Mouse (Mus musculus) forebrain, postnatal 0 days (tissue): Measurements from ENCODE around the gene Acss3. TPM values are rescaled to one million over a fixed set of nuclear protein-coding genes. Genes with fewer than 3 reads are reported as not detected.
A peak's percentile ranks its signal among the peaks of the same experiment; 100 is the strongest.

Experiments used
- ATAC-seq: fragments of 200-750 bp; cut with Nextera tagmentation; 2 replicates; pipeline ENCODE4 v1.8.0; 2017; ENCODE audit warnings: mild to moderate bottlenecking, moderate library complexity
- DNase-seq: peaks from one replicate; pipeline ENCODE4 v3.0.0-alpha.2; 2015
- H3K27ac ChIP-seq: fragments of 300-500 bp; sonication (generic); 2 replicates; pipeline ENCODE4 v1.5.1; 2014; ENCODE audit warnings: low read depth, mild to moderate bottlenecking, antibody characterized with exemption, low read length, moderate library complexity, mixed read lengths
- H3K27me3 ChIP-seq: fragments of 300-500 bp; sonication (generic); 2 replicates; pipeline ENCODE4 v1.6.1; 2014; ENCODE audit warnings: mild to moderate bottlenecking, low read length, mixed read lengths; ENCODE audit not compliant: insufficient read depth
- H3K36me3 ChIP-seq: fragments of 300-500 bp; sonication (generic); 2 replicates; pipeline ENCODE4 v1.6.1; 2014; ENCODE audit warnings: mild to moderate bottlenecking, moderate library complexity; ENCODE audit not compliant: insufficient read depth
- H3K4me1 ChIP-seq: fragments of 300-500 bp; sonication (generic); 2 replicates; pipeline ENCODE4 v1.6.1; 2014; ENCODE audit warnings: antibody characterized with exemption; ENCODE audit not compliant: insufficient read depth
- H3K4me2 ChIP-seq: fragments of 300-500 bp; sonication (generic); 2 replicates; pipeline ENCODE4 v1.6.1; 2014; ENCODE audit warnings: low read depth, mild to moderate bottlenecking, moderate library complexity
- H3K4me3 ChIP-seq: fragments of 300-500 bp; sonication (generic); 2 replicates; pipeline ENCODE4 v1.5.1; 2014; ENCODE audit warnings: low read depth, low read length, mixed read lengths
- H3K9ac ChIP-seq: fragments of 300-500 bp; sonication (generic); 2 replicates; pipeline ENCODE4 v1.6.1; 2014; ENCODE audit warnings: mild to moderate bottlenecking
- H3K9me3 ChIP-seq: fragments of 300-500 bp; sonication (generic); 2 replicates; pipeline ENCODE4 v1.6.1; 2016; ENCODE audit warnings: low read length
- CTCF ChIP-seq: sonication (generic); IDR thresholded peaks from 2 replicates; pipeline ENCODE4 v1.5.1; 2016; ENCODE audit warnings: antibody characterized with exemption, control low read depth, low read depth
- WGBS: fragments of 180-500 bp; shearing (Covaris S2); extraction: QIAGEN DNeasy Blood & Tissue Kit; methylation state at CpG from one replicate; pipeline ENCODE4 v1.1.7; 2014; 5-methylcytosine and 5-hydroxymethylcytosine counted together
- polyA plus RNA-seq: library from polyadenylated mRNA; unstranded; fragments of >200 nt; fragmentation: Nextera tagmentation; extraction: Ambion mirVana; gene quantifications from 2 replicates; pipeline ENCODE4 v1.2.1, GENCODE M21; 2015
- total RNA-seq: library from RNA; depleted of rRNA; stranded (reverse); fragments of >200 nt; gene quantifications from 2 replicates; pipeline ENCODE4 v1.2.3, GENCODE M21; 2014; rRNA removed

Gene Acss3
- 1.6 and 2.2 TPM in 2 replicates for total RNA-seq
- polyA plus RNA-seq, result 0.40 and 0.57 TPM in 2 replicates

- Histone ChIP-seq H3K9ac (no peak within 1 kb of the TSS; the same call in 1 of the 2 replicates), H3K4me2 (peak within 1 kb of the TSS; percentile 44), H3K27me3 (no peaks in the 10 kb centered on the region), H3K4me3 (peak within 1 kb of the TSS; percentile 27), H3K4me1 (no peaks in the 10 kb centered on the region), H3K36me3 (no peaks in the 10 kb centered on the region), H3K9me3 (no peaks in the 10 kb centered on the region), H3K27ac (no peak within 1 kb of the TSS)
- no peak for DNase-seq
- TF ChIP-seq CTCF, result no peak
- WGBS, result 3% methylated on average over 17 of the region's 17 CpGs
- peak; percentile 74 for ATAC-seq
These were observed at the start of gene Acss3 for GRCm38 (mm10) chr10:107123529-107124335. TSS of gene Acss3 (minus strand) at chr10:107123668.

- H3K9me3 ChIP-seq, result no peaks in the 10 kb centered on the region
- TF ChIP-seq CTCF, result no peak
- H3K27me3 ChIP-seq, result no peaks in the 10 kb centered on the region
- ATAC-seq (no peak), DNase-seq (no peak)
- no peak overlapping the region for H3K4me3 ChIP-seq
- H3K27ac ChIP-seq, result no peak overlapping the region
- no peak overlapping the region for H3K9ac ChIP-seq
- no peak overlapping the region for H3K4me2 ChIP-seq
- H3K36me3 ChIP-seq, result no peaks in the 10 kb centered on the region
- WGBS, result 57% methylated on average over 3 of the region's 3 CpGs
- H3K4me1 ChIP-seq, result no peaks in the 10 kb centered on the region
These were observed 48.7 kb upstream of the Acss3 start for GRCm38 (mm10) chr10:107172003-107172689.

- no peaks in the 10 kb centered on the region for H3K27me3 ChIP-seq
- H3K9me3 ChIP-seq, result no peaks in the 10 kb centered on the region
- no peak overlapping the region for H3K4me3 ChIP-seq
- H3K27ac ChIP-seq, result no peak overlapping the region
- no peak for TF ChIP-seq CTCF
- DNase-seq (no peak), ATAC-seq (no peak)
- no peaks in the 10 kb centered on the region for H3K4me1 ChIP-seq
- H3K36me3 ChIP-seq, result no peaks in the 10 kb centered on the region
- 88% methylated on average over 3 of the region's 3 CpGs for WGBS
- no peak overlapping the region for H3K4me2 ChIP-seq
- no peak overlapping the region for H3K9ac ChIP-seq
These were observed 43.0 kb upstream of the Acss3 start for GRCm38 (mm10) chr10:107166486-107166885.

GRCm38 (mm10) chr10:107148759-107149158 lies 25.3 kb upstream of the Acss3 start:
- H3K4me2 ChIP-seq, result no peak overlapping the region
- no peak overlapping the region for H3K4me3 ChIP-seq
- H3K9ac ChIP-seq, result no peak overlapping the region
- TF ChIP-seq CTCF, result no peak
- H3K27ac ChIP-seq, result no peak overlapping the region
- ATAC-seq, result no peak
- no peaks in the 10 kb centered on the region for H3K4me1 ChIP-seq
- H3K9me3 ChIP-seq, result no peaks in the 10 kb centered on the region
- 96% methylated on average over 1 of the region's 1 CpGs for WGBS
- H3K36me3 ChIP-seq, result no peaks in the 10 kb centered on the region
- no peak for DNase-seq
- no peaks in the 10 kb centered on the region for H3K27me3 ChIP-seq

- H3K9ac ChIP-seq, result no peak overlapping the region
- H3K4me2 ChIP-seq, result no peak overlapping the region
- no peak overlapping the region for H3K4me3 ChIP-seq
- no peaks in the 10 kb centered on the region for H3K9me3 ChIP-seq
- H3K27ac ChIP-seq, result no peak overlapping the region
- TF ChIP-seq CTCF, result no peak
- H3K36me3 ChIP-seq, result no peaks in the 10 kb centered on the region
- H3K4me1 ChIP-seq, result no peaks in the 10 kb centered on the region
- no peaks in the 10 kb centered on the region for H3K27me3 ChIP-seq
- no peak for ATAC-seq
- DNase-seq, result no peak
- WGBS, result 63% methylated on average over 1 of the region's 1 CpGs
These were observed 20.5 kb upstream of the Acss3 start for GRCm38 (mm10) chr10:107144016-107144415.

- H3K4me2 ChIP-seq, result no peak overlapping the region
- H3K4me1 ChIP-seq, result no peaks in the 10 kb centered on the region
- no peaks in the 10 kb centered on the region for H3K36me3 ChIP-seq
- H3K4me3 ChIP-seq, result no peak overlapping the region
- no peaks in the 10 kb centered on the region for H3K9me3 ChIP-seq
- 30% methylated on average over 1 of the region's 1 CpGs for WGBS
- H3K9ac ChIP-seq, result no peak overlapping the region
- H3K27me3 ChIP-seq, result no peaks in the 10 kb centered on the region
- DNase-seq (no peak), ATAC-seq (no peak)
- H3K27ac ChIP-seq, result no peak overlapping the region
- TF ChIP-seq CTCF, result no peak
These were observed 19.4 kb upstream of the Acss3 start for GRCm38 (mm10) chr10:107142910-107143309.
